Mouse (Mus musculus): ENCODE results near the gene N4bp1. TPM values are rescaled to one million over a fixed set of nuclear protein-coding genes. Genes with fewer than 3 reads are reported as not detected.
A peak's percentile ranks its signal among the peaks of the same experiment; 100 is the strongest.

Gene N4bp1
- polyA plus RNA-seq, 1 experiment from 2014 or later: 10.9 TPM

GRCm38 (mm10) chr8:86893554-86893953 lies 8.5 kb upstream of the N4bp1 start:
- Histone ChIP-seq H3K27ac (replicated peaks) (no peak overlapping the region), H3K9me3 (no peaks in the 10 kb centered on the region), H3K27me3 (no peaks in the 10 kb centered on the region), H3K4me1 (no peaks in the 10 kb centered on the region), H3K9ac (replicated peaks) (no peak overlapping the region), H3K4me2 (replicated peaks) (no peak overlapping the region), H3K36me3 (no peaks in the 10 kb centered on the region), H3K4me3 (no peak overlapping the region)
- no peak for ATAC-seq (replicated peaks)
- WGBS: 92% methylated on average over 4 of the region's 4 CpGs

- ATAC-seq (replicated peaks): no peak
- WGBS: 84% methylated on average over 1 of the region's 1 CpGs
- no peak overlapping the region for H3K4me3 ChIP-seq
Observed at GRCm38 (mm10) chr8:86891533-86891932, 6.5 kb upstream of the N4bp1 start.

GRCm38 (mm10) chr8:86888058-86888939 lies 3.2 kb upstream of the N4bp1 start:
- 70% methylated on average over 11 of the region's 11 CpGs for WGBS

More at GRCm38 (mm10) chr8:86891533-86891932, 6.5 kb upstream of the N4bp1 start:
- Histone ChIP-seq H3K9ac (replicated peaks) (no peak overlapping the region), H3K4me1 (no peaks in the 10 kb centered on the region), H3K27ac (replicated peaks) (no peak overlapping the region), H3K36me3 (no peaks in the 10 kb centered on the region), H3K4me2 (replicated peaks) (no peak overlapping the region), H3K9me3 (no peaks in the 10 kb centered on the region), H3K27me3 (no peaks in the 10 kb centered on the region)

GRCm38 (mm10) chr8:86884067-86884466 lies 991 bp downstream of the N4bp1 start:
- no peak for ATAC-seq (replicated peaks)
- WGBS: 1% methylated on average over 16 of the region's 16 CpGs

More at GRCm38 (mm10) chr8:86888058-86888939, 3.2 kb upstream of the N4bp1 start:
- Histone ChIP-seq H3K36me3 (no peaks in the 10 kb centered on the region), H3K9me3 (no peaks in the 10 kb centered on the region), H3K4me2 (replicated peaks) (no peak overlapping the region), H3K27me3 (no peaks in the 10 kb centered on the region), H3K27ac (replicated peaks) (no peak overlapping the region), H3K4me3 (no peak overlapping the region), H3K4me1 (peaks cover 8% of the 10 kb centered on the region), H3K9ac (replicated peaks) (no peak overlapping the region)
- ATAC-seq (replicated peaks): no peak

GRCm38 (mm10) chr8:86882568-86883478 lies 2.2 kb downstream of the N4bp1 start:
- Histone ChIP-seq H3K27ac (replicated peaks) (no peak overlapping the region), H3K4me2 (replicated peaks) (peak overlapping the region; percentile 72), H3K27me3 (no peaks in the 10 kb centered on the region), H3K36me3 (no peaks in the 10 kb centered on the region; the same call in 1 of the 2 replicates), H3K4me3 (peak overlapping the region; percentile 15), H3K4me1 (peaks cover 22% of the 10 kb centered on the region), H3K9ac (replicated peaks) (peak overlapping the region; percentile 77; the same call in 1 of the 2 replicates), H3K9me3 (no peaks in the 10 kb centered on the region)
- ATAC-seq (replicated peaks): no peak
- 80% methylated on average over 11 of the region's 11 CpGs for WGBS

More at GRCm38 (mm10) chr8:86884067-86884466, 991 bp downstream of the N4bp1 start:
- H3K9ac ChIP-seq (replicated peaks): peak overlapping the region; percentile 77
- peak overlapping the region; percentile 72 for H3K4me2 ChIP-seq (replicated peaks)
- peak overlapping the region; percentile 90 for H3K27ac ChIP-seq (replicated peaks)
- no peaks in the 10 kb centered on the region; the same call in 1 of the 2 replicates for H3K36me3 ChIP-seq
- no peaks in the 10 kb centered on the region for H3K9me3 ChIP-seq
- H3K4me1 ChIP-seq: peaks cover 22% of the 10 kb centered on the region
- H3K27me3 ChIP-seq: no peaks in the 10 kb centered on the region
- peak overlapping the region; percentile 88 for H3K4me3 ChIP-seq

GRCm38 (mm10) chr8:86881951-86882350 lies 3.1 kb downstream of the N4bp1 start:
- H3K4me2 ChIP-seq (replicated peaks): no peak overlapping the region
- no peak for ATAC-seq (replicated peaks)
- 86% methylated on average over 9 of the region's 9 CpGs for WGBS
- H3K9me3 ChIP-seq: no peaks in the 10 kb centered on the region
- H3K27ac ChIP-seq (replicated peaks): no peak overlapping the region
- no peaks in the 10 kb centered on the region; the same call in 1 of the 2 replicates for H3K36me3 ChIP-seq
- H3K9ac ChIP-seq (replicated peaks): no peak overlapping the region
- no peaks in the 10 kb centered on the region for H3K27me3 ChIP-seq
- peaks cover 22% of the 10 kb centered on the region for H3K4me1 ChIP-seq
- no peak overlapping the region for H3K4me3 ChIP-seq

GRCm38 (mm10) chr8:86881068-86881609 lies 3.9 kb downstream of the N4bp1 start:
- no peaks in the 10 kb centered on the region for H3K9me3 ChIP-seq
- no peaks in the 10 kb centered on the region; the same call in 1 of the 2 replicates for H3K36me3 ChIP-seq
- H3K9ac ChIP-seq (replicated peaks): no peak overlapping the region
- H3K27ac ChIP-seq (replicated peaks): no peak overlapping the region
- H3K4me1 ChIP-seq: peaks cover 28% of the 10 kb centered on the region
- no peak overlapping the region for H3K4me3 ChIP-seq
- H3K27me3 ChIP-seq: no peaks in the 10 kb centered on the region
- WGBS: 89% methylated on average over 11 of the region's 11 CpGs
- H3K4me2 ChIP-seq (replicated peaks): no peak overlapping the region
- ATAC-seq (replicated peaks): no peak

GRCm38 (mm10) chr8:86876831-86877230 lies 8.2 kb downstream of the N4bp1 start:
- no peak for ATAC-seq (replicated peaks)
- Histone ChIP-seq H3K9ac (replicated peaks) (no peak overlapping the region), H3K4me3 (no peak overlapping the region), H3K4me1 (peaks cover 38% of the 10 kb centered on the region), H3K27me3 (no peaks in the 10 kb centered on the region), H3K4me2 (replicated peaks) (no peak overlapping the region), H3K27ac (replicated peaks) (no peak overlapping the region), H3K36me3 (no peaks in the 10 kb centered on the region; the same call in 1 of the 2 replicates), H3K9me3 (no peaks in the 10 kb centered on the region)
- WGBS: 91% methylated on average over 2 of the region's 2 CpGs

- H3K36me3 ChIP-seq: no peaks in the 10 kb centered on the region
- H3K27me3 ChIP-seq: no peaks in the 10 kb centered on the region
- no peak overlapping the region for H3K27ac ChIP-seq (replicated peaks)
- H3K9ac ChIP-seq (replicated peaks): no peak overlapping the region
- H3K4me1 ChIP-seq: peaks cover 46% of the 10 kb centered on the region
- no peak overlapping the region for H3K4me3 ChIP-seq
- whole genome bisulfite sequencing: 86% methylated on average over 2 of the region's 2 CpGs
- no peak overlapping the region for H3K4me2 ChIP-seq (replicated peaks)
- no peak for ATAC-seq (replicated peaks)
- H3K9me3 ChIP-seq: no peaks in the 10 kb centered on the region
Observed at GRCm38 (mm10) chr8:86874055-86874454, 11.0 kb downstream of the N4bp1 start.

- H3K9me3 ChIP-seq: no peaks in the 10 kb centered on the region
- H3K36me3 ChIP-seq: no peaks in the 10 kb centered on the region
- 0 out of 2 replicates have a peak overlapping the region, but pooled peaks have one; percentile 42 for H3K27ac ChIP-seq (replicated peaks)
- H3K4me2 ChIP-seq (replicated peaks): no peak overlapping the region
- H3K4me3 ChIP-seq: no peak overlapping the region
- 32% methylated on average over 2 of the region's 2 CpGs for WGBS
- no peak overlapping the region for H3K9ac ChIP-seq (replicated peaks)
- ATAC-seq (replicated peaks): peak; percentile 64; the same call in 1 of the 2 replicates
- H3K4me1 ChIP-seq: peaks cover 46% of the 10 kb centered on the region
- H3K27me3 ChIP-seq: no peaks in the 10 kb centered on the region
Observed at GRCm38 (mm10) chr8:86873151-86873550, 11.9 kb downstream of the N4bp1 start.

- 94% methylated on average over 11 of the region's 11 CpGs for WGBS
- Histone ChIP-seq H3K27ac (replicated peaks) (no peak overlapping the region), H3K4me1 (peaks cover 46% of the 10 kb centered on the region), H3K9me3 (no peaks in the 10 kb centered on the region), H3K4me3 (no peak overlapping the region), H3K27me3 (no peaks in the 10 kb centered on the region), H3K9ac (replicated peaks) (no peak overlapping the region), H3K36me3 (no peaks in the 10 kb centered on the region), H3K4me2 (replicated peaks) (no peak overlapping the region)
- ATAC-seq (replicated peaks): no peak
Observed at GRCm38 (mm10) chr8:86872097-86872815, 12.8 kb downstream of the N4bp1 start.

All from forebrain, embryonic 15.5 days (tissue).